Mouse (Mus musculus): ENCODE measurements at regions not wholly inside any gene's neighbourhood (a gene's known extent, or its start where the extent isn't known, plus 50 kb on each side); places are given as distances from the start of the nearest gene placed in this dataset.
A peak's percentile ranks its signal among the peaks of the same experiment; 100 is the strongest.

DNA sequence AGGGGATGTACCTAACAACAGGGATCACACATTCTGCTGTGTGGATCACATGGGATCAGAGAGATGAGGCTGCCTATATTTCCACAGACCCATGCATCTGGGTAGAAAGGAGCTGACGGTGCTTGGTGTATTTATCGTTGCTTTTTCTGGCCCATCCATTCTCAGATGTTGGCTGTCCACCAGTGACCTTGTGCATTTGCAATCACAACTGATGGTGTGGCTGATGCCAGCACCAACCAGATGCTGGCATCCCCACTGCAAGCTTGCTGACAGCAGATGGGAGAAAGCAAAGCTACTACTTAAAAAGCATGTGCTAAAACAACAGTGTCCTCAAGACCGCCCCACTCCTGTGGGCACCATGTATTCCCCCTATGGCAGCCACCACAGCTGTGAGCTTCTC lies 198.3 kb upstream of the Dapk1 start:
- H3K4me3 ChIP-seq, result no peak overlapping the region
- H3K36me3 ChIP-seq, result no peaks in the 10 kb centered on the region
- H3K27ac ChIP-seq (replicated peaks), result no peak overlapping the region
- DNase-seq (ENCODE audit: low spot score), result no peak
- 95% methylated on average over 3 of the region's 3 CpGs for WGBS
- H3K4me1 ChIP-seq, result no peaks in the 10 kb centered on the region
- no peaks in the 10 kb centered on the region for H3K27me3 ChIP-seq (ENCODE audit: low read depth, poor library complexity, severe bottlenecking)
- peaks cover 4% of the 10 kb centered on the region; the same call in 1 of the 2 replicates for H3K9me3 ChIP-seq (replicated peaks)

DNA sequence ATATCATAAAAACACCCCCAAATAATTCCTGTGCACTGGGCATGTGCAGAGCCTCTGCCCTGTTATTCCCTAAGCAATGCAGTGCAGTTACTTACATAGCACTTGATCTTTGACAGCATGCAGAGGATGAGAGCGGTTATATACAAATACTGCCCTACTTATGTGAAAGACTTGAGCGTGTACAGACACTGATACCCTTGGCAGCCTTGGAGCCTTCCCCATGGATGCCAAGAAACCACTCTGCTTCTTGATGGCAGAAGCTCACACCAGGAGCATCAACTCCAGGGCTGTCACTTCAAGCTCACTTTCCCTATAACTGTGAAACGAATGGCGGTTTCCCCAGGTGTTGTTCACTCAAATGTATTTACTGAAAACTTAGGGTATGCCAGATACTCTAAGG lies 194.4 kb upstream of the Dapk1 start:
- 93% methylated on average over 4 of the region's 4 CpGs for WGBS
- H3K4me3 ChIP-seq, result no peak overlapping the region
- no peaks in the 10 kb centered on the region for H3K36me3 ChIP-seq
- H3K27me3 ChIP-seq (ENCODE audit: low read depth, poor library complexity, severe bottlenecking), result no peaks in the 10 kb centered on the region
- H3K27ac ChIP-seq (replicated peaks), result no peak overlapping the region
- no peaks in the 10 kb centered on the region for H3K4me1 ChIP-seq
- H3K9me3 ChIP-seq (replicated peaks), result no peaks in the 10 kb centered on the region
- no peak for DNase-seq (ENCODE audit: low spot score)

DNA sequence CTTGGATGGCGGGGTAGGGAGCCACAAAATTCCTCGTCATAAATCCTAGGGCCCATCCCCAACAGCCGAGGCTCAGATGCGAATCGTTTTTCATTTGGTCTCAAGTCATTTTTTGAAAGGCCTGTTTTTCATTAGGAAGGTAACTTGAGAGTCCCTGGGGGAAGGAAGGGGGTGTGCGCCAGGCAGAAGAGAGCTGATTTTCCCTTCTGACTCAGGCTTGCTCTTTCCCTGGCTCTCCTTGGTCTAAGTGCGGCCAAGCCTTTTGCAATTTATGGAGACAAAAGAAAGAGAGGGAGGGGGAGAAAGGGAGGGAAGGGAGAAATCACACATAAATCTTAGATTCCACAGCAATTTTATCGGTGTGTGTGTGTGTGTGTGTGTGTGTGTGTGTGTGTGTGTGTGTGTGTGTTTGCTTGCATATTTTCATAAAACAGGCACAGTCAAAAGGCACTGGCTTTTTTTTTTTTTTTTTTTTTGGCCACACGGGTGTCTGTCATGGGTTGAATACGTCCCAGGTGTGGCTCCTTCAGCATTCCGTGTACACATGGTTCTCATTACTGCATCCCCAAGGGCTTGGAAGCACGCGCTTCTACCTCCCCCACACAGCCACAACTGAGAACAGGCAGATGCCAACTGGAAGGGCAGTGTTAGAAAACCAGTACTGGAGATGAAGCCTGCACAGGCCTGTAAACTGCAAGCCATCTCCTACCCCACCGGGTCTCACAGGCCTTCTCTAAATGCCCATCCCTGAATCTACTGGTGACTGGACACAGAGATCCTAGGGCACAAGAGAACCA lies 191.8 kb upstream of the Dapk1 start:
- no peaks in the 10 kb centered on the region for H3K9me3 ChIP-seq (replicated peaks)
- WGBS, result 73% methylated on average over 13 of the region's 14 CpGs
- H3K4me3 ChIP-seq, result no peak overlapping the region
- H3K36me3 ChIP-seq, result no peaks in the 10 kb centered on the region
- H3K27me3 ChIP-seq (ENCODE audit: low read depth, poor library complexity, severe bottlenecking), result no peaks in the 10 kb centered on the region
- DNase-seq (ENCODE audit: low spot score), result peak; percentile 19
- no peak overlapping the region for H3K27ac ChIP-seq (replicated peaks)
- no peaks in the 10 kb centered on the region for H3K4me1 ChIP-seq

DNA sequence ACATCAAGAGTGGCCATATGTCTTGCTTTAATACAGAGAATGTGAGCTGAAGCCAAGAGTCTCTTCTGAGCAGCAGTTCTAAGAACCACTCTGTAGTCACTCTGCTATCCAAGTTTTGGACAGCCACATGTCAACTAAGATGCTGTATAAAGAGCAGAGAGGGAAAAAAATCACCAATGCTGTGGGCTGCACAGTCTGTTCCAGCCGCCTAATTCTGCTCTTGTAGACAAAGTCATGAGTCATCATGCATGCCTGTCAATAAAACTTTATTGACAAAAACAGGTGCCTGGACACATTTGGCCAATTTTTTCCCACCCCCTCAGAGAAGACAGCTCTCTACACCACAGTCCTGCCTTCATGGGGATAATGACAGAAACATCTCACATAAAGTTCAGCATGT lies 185.7 kb upstream of the Dapk1 start:
- Histone ChIP-seq H3K4me3 (no peak overlapping the region), H3K36me3 (no peaks in the 10 kb centered on the region), H3K27me3 (ENCODE audit: low read depth, poor library complexity, severe bottlenecking) (no peaks in the 10 kb centered on the region), H3K9me3 (replicated peaks) (no peaks in the 10 kb centered on the region), H3K4me1 (peaks cover 20% of the 10 kb centered on the region), H3K27ac (replicated peaks) (no peak overlapping the region)
- no peak for DNase-seq (ENCODE audit: low spot score)
- WGBS, result 93% methylated on average over 1 of the region's 1 CpGs

DNA sequence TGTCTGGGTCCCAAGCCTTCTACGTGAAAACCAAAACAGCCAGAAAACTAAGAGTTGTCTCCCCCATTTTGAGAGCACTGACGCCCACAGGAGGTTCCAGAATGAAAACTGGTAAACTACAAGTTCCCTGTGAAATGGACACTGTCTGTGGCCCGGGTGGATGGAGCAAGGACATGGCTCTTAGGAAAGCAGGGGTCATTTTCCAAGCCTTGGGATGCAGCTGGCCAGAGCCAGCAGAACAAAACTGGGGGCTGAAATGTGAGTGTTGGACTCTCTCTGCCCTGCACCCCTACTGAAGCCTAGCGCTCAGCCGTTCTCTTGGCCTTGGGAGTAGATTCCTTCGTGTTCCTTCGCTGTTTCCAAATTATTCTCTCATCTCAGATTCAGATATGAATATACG lies 184.7 kb upstream of the Dapk1 start:
- Histone ChIP-seq H3K36me3 (no peaks in the 10 kb centered on the region), H3K4me1 (peaks cover 21% of the 10 kb centered on the region), H3K27me3 (ENCODE audit: low read depth, poor library complexity, severe bottlenecking) (no peaks in the 10 kb centered on the region), H3K9me3 (replicated peaks) (no peaks in the 10 kb centered on the region), H3K27ac (replicated peaks) (no peak overlapping the region), H3K4me3 (no peak overlapping the region)
- DNase-seq (ENCODE audit: low spot score), result no peak
- WGBS, result 89% methylated on average over 8 of the region's 8 CpGs

DNA sequence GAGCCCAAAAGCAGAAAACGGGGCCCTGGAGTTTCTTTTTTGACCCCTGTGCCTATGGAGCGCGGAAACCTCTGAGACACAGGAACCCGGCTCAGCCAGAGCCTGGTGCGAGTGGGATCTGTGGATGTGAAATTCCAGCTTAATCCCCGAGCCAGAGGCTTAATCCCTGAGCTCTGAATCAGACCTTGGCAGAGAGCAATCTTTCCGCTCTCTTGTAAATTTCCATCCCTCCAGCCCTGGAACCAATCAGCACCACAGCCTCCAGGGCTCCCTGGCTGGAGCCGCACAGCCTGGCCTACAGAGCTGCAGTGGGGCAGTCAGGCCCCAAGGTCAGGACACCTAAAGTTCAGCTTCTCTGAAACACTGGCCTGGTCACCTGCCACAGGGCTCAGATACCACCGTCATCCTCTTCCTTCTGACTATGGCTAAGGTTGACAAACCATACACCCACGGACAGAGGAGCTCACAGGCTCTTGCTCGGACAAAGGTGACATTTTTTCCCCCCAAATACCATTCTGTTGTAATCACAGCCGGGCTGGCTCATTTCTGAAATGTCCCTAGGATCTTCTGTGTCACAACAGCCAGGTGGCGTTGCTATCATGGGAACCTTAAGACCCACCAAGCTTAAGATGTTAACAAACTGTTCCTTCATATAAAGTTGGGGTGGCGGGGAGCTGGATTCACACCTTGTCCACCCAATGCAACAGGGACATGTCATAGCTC lies 184.2 kb upstream of the Dapk1 start:
- WGBS, result 71% methylated on average over 14 of the region's 14 CpGs
- DNase-seq (ENCODE audit: low spot score), result no peak
- H3K4me1 ChIP-seq, result peaks cover 21% of the 10 kb centered on the region
- no peak overlapping the region for H3K4me3 ChIP-seq
- no peaks in the 10 kb centered on the region for H3K9me3 ChIP-seq (replicated peaks)
- no peaks in the 10 kb centered on the region for H3K36me3 ChIP-seq
- H3K27ac ChIP-seq (replicated peaks), result 0 out of 2 replicates have a peak overlapping the region, but pooled peaks have one; percentile 3
- no peaks in the 10 kb centered on the region for H3K27me3 ChIP-seq (ENCODE audit: low read depth, poor library complexity, severe bottlenecking)

DNA sequence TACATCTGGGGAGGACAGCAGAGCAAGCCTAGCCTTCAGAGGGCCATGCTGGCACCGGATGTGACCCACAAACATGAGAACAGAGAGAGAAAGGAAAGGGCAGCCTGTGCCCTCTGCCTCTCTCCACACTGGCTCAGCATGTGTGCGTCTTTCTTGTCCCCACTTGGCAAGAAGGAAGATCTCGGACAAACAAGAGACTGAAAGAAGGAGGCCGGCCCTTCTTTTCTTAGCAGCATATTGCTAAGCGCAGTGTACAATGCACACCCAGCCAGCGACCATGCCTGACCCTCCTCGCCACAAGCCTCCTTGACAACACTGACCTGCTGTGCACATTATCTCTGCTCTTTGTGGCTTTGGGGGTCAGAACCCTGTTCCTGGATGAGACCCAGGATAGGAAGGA lies 181.4 kb upstream of the Dapk1 start:
- no peak for DNase-seq (ENCODE audit: low spot score)
- 21% methylated on average over 7 of the region's 7 CpGs for WGBS
- H3K27me3 ChIP-seq (ENCODE audit: low read depth, poor library complexity, severe bottlenecking), result no peaks in the 10 kb centered on the region
- no peaks in the 10 kb centered on the region for H3K36me3 ChIP-seq
- no peak overlapping the region for H3K27ac ChIP-seq (replicated peaks)
- no peak overlapping the region for H3K4me3 ChIP-seq
- no peaks in the 10 kb centered on the region for H3K9me3 ChIP-seq (replicated peaks)
- peaks cover 21% of the 10 kb centered on the region for H3K4me1 ChIP-seq

DNA sequence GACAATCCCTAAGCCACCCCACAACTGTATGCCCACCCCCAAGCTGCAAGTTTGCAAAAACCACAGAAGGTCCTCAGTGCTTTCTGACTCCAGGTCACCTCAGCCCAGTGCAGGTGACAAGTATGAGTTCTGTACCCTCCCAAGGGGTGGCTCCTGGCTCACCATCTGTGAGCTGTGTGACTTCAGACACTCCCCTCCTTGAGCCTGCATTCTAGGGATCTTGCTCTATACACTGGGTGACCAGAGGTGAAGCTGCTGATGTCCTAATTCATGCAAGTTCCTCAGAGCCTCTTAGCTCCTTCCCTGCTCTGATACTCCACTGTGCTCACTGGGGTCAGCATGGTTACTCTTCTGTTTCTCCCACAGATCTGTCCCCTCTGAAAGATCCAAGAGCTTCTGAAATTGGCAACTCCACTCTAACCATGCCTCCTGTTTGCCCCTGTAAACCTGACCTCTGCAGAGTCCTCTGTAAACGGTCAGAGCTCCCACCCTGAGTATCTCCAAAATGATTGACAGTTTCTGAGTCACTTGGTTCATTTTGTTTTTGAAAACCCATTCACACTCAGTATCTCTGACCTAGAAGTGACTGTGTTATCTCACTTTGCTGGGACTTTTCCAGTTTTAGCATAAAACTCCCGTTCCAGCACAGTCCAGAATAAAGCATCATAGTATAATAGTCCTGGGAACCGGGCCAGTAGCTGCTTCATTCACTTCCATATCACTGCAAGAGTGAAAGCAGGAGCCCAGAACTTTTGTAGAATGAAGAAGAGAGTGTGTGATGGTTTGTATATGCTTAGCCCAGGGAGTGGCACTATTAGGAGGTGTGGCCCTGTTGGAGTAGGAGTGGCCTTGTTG lies 180.7 kb upstream of the Dapk1 start:
- no peak for DNase-seq (ENCODE audit: low spot score)
- Histone ChIP-seq H3K9me3 (replicated peaks) (no peaks in the 10 kb centered on the region), H3K27me3 (ENCODE audit: low read depth, poor library complexity, severe bottlenecking) (no peaks in the 10 kb centered on the region), H3K36me3 (no peaks in the 10 kb centered on the region), H3K4me1 (peaks cover 21% of the 10 kb centered on the region), H3K27ac (replicated peaks) (no peak overlapping the region), H3K4me3 (no peak overlapping the region)
- WGBS, result 78% methylated on average over 3 of the region's 3 CpGs

DNA sequence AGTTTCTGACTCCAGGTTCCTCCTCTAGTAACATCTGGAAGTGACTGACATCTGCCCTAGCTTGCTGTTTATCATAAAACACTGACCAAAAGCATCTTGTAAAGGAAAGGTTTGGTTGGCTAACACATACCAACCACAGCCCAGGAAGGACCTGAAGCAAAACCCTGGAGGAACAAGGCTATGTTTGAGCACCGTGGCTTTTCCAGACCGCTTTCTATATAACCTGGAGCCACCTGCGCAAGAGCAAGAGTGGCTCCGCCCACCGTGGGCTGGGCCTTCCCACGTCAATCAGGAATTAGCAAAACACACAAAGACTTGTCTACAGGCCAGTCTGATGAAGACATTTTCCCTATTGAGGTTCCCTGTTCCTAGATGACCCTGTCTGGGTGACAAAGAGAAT lies 177.5 kb upstream of the Dapk1 start:
- Histone ChIP-seq H3K4me3 (no peak overlapping the region), H3K36me3 (no peaks in the 10 kb centered on the region), H3K27ac (replicated peaks) (no peak overlapping the region), H3K27me3 (ENCODE audit: low read depth, poor library complexity, severe bottlenecking) (peaks cover 6% of the 10 kb centered on the region; the same call in 1 of the 2 replicates), H3K9me3 (replicated peaks) (no peaks in the 10 kb centered on the region), H3K4me1 (peaks cover 22% of the 10 kb centered on the region)
- WGBS, result 67% methylated on average over 6 of the region's 6 CpGs
- no peak for DNase-seq (ENCODE audit: low spot score)

DNA sequence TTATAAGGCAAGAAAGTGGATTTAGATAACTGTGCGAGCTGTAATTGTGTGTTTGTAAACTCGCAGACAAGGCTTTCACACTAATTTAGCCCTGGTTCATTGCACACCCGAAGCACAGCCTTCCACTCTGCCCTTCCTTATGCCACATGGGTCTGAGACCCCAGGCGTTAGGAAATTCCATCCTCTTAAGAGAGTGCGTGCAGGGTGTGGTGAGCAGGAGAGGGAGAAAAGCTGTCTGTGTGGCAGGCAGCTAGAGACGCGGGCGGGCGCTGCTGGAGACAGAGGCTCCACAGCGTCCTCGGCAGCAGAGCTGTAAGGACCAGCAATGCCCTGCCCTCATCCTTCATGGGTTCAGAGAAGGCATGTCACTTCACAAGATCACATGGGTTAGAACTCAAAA lies 176.6 kb upstream of the Dapk1 start:
- Histone ChIP-seq H3K36me3 (no peaks in the 10 kb centered on the region), H3K27ac (replicated peaks) (no peak overlapping the region), H3K4me3 (no peak overlapping the region), H3K9me3 (replicated peaks) (no peaks in the 10 kb centered on the region), H3K27me3 (ENCODE audit: low read depth, poor library complexity, severe bottlenecking) (peaks cover 6% of the 10 kb centered on the region; the same call in 1 of the 2 replicates), H3K4me1 (peaks cover 21% of the 10 kb centered on the region)
- DNase-seq (ENCODE audit: low spot score), result no peak
- WGBS, result 67% methylated on average over 11 of the region's 11 CpGs

DNA sequence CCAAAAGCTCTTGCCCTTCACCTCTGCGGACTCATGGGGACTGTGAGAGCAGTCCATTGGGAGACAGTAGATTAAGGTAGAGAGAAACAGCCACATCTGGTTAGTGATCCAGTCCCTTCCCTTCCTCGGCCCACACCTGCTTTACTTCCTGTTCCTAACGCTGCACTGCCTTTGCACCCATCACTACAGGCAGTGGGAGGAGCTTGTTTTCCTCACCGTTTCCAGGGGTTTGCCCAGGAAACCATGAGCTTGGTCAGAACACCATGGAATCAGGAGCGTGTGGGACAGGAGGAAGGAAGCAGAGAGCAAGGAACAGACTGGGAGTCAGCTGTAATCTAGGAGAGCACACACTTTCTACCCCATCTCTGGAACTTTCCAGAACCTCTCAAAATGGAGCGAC lies 176.2 kb upstream of the Dapk1 start:
- Histone ChIP-seq H3K4me1 (peaks cover 17% of the 10 kb centered on the region), H3K4me3 (no peak overlapping the region), H3K36me3 (no peaks in the 10 kb centered on the region), H3K9me3 (replicated peaks) (no peaks in the 10 kb centered on the region), H3K27ac (replicated peaks) (no peak overlapping the region), H3K27me3 (ENCODE audit: low read depth, poor library complexity, severe bottlenecking) (peaks cover 6% of the 10 kb centered on the region; the same call in 1 of the 2 replicates)
- 88% methylated on average over 6 of the region's 6 CpGs for WGBS
- DNase-seq (ENCODE audit: low spot score), result no peak

DNA sequence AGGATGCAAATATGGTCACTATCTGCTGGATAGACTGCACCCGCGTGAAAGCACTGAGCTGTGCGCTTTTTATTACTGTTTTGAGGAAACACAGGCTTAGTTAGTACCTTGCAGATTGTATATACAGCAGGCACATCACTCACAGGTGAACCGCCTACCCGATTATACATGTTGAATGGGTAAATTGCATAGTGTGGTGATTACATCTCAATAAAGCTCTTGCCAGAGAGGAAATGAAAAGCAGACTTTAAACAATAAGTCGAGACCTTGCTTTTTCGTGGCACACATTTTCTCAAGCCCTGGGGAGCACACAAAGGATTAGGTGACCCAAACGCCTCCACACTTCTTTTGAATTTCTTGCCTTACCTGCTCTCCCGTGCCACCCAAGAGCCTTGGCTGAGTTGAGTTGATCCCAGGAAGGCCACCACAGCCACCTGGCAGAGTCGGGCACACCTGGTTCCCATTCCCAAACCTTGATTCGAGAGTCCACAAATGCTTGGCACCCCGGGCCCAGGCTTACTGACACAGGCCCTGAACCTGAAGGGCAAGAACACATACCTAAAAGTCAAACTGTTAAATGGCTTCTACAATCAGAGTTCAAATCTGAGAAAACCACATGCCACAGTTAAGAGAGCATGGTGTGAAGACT lies 175.4 kb upstream of the Dapk1 start:
- Histone ChIP-seq H3K4me1 (peaks cover 11% of the 10 kb centered on the region), H3K36me3 (no peaks in the 10 kb centered on the region), H3K27ac (replicated peaks) (no peak overlapping the region), H3K4me3 (no peak overlapping the region), H3K9me3 (replicated peaks) (no peaks in the 10 kb centered on the region), H3K27me3 (ENCODE audit: low read depth, poor library complexity, severe bottlenecking) (peaks cover 6% of the 10 kb centered on the region; the same call in 1 of the 2 replicates)
- DNase-seq (ENCODE audit: low spot score), result no peak
- WGBS, result 87% methylated on average over 12 of the region's 12 CpGs
